Mouse (Mus musculus) left cerebral cortex, adult 8-10 months (tissue): ENCODE measurements at regions not wholly inside any gene's neighbourhood (a gene's known extent, or its start where the extent isn't known, plus 50 kb on each side); places are given as distances from the start of the nearest gene placed in this dataset.
"Not testable (repeated sequence)": the region's sequence is repeated elsewhere in the genome, so short reads cannot be mapped to it uniquely, and the experiment has no call there.

Experiments used
- DNase-seq, 2 experiments: peaks; one replicate each; pipeline ENCODE4 v3.0.0; 2022; ENCODE audit warnings: low spot score in 2 of 2

GRCm38 (mm10) chr3:18295921-18296320, 347.7 kb downstream of the Cypt12 start:
- no peak for DNase-seq

- DNase-seq, result no peak
These were observed 350.5 kb downstream of the Cypt12 start for GRCm38 (mm10) chr3:18298699-18299098.

GRCm38 (mm10) chr3:18299502-18299901, 351.3 kb downstream of the Cypt12 start:
- no peak for DNase-seq

- no peak for DNase-seq
These were observed 371.2 kb downstream of the Cypt12 start for GRCm38 (mm10) chr3:18319433-18319832.

GRCm38 (mm10) chr3:18333182-18333581, 385.0 kb downstream of the Cypt12 start:
- no peak for DNase-seq

- DNase-seq, result no peak
These were observed 391.0 kb downstream of the Cypt12 start for GRCm38 (mm10) chr3:18339189-18339588.

GRCm38 (mm10) chr3:18341757-18342156, 393.5 kb downstream of the Cypt12 start:
- no peak for DNase-seq

- DNase-seq, result no peak
These were observed 430.1 kb downstream of the Cypt12 start for GRCm38 (mm10) chr3:18378014-18379005.

GRCm38 (mm10) chr3:18421886-18422575, 473.8 kb downstream of the Cypt12 start:
- DNase-seq, result peak in 1 of 2 experiments; percentile 9

GRCm38 (mm10) chr3:18428908-18429307, 480.7 kb downstream of the Cypt12 start:
- no peak for DNase-seq

GRCm38 (mm10) chr3:18438845-18439244, 490.6 kb downstream of the Cypt12 start:
- DNase-seq, result no peak

- DNase-seq, result no peak
These were observed 504.2 kb downstream of the Cypt12 start for GRCm38 (mm10) chr3:18452197-18452933.

GRCm38 (mm10) chr3:18453220-18453985, 505.2 kb downstream of the Cypt12 start:
- no peak for DNase-seq

GRCm38 (mm10) chr3:18453986-18454291, 505.7 kb downstream of the Cypt12 start:
- no peak for DNase-seq

- not testable (repeated sequence) for DNase-seq
These were observed 506.5 kb downstream of the Cypt12 start for GRCm38 (mm10) chr3:18454558-18455191.

- no peak for DNase-seq
These were observed 508.0 kb downstream of the Cypt12 start for GRCm38 (mm10) chr3:18456033-18456690.

GRCm38 (mm10) chr3:18460267-18460666, 512.1 kb downstream of the Cypt12 start:
- DNase-seq, result no peak

GRCm38 (mm10) chr3:18471846-18472245, 523.6 kb downstream of the Cypt12 start:
- DNase-seq, result no peak

GRCm38 (mm10) chr3:18479557-18479956, 531.3 kb downstream of the Cypt12 start:
- no peak for DNase-seq

GRCm38 (mm10) chr3:18482006-18482405, 533.8 kb downstream of the Cypt12 start:
- no peak for DNase-seq
